Mouse (Mus musculus) cerebellum, adult 8-10 months (tissue): ENCODE data around the gene Epb41l3.
"Not testable (repeated sequence)": the region's sequence is repeated elsewhere in the genome, so short reads cannot be mapped to it uniquely, and the experiment has no call there.

Experiments
- DNase-seq: peaks from one replicate; pipeline ENCODE4 v3.0.0; 2022

Epb41l3 gene

DNA sequence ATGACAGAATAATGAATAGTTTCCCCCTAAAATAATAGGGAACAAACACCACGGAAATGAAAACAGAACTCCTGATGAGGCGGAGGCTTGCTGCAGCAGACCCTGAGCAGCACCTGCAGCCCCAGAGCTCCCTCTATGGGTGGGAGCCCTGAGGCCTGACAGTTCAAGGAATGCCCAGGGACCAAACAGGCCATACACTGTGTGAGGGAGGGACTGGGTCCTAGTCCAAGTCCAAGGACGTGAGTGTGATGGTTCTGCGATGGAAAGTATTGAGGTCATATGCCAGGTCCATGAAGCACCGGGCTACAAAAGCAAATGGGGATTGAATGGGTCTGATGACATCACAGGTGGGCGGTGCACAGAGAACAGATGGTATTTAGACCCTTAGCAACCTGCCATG lies 33.7 kb downstream of the Epb41l3 start:
- peak; percentile 33 for DNase-seq

DNA sequence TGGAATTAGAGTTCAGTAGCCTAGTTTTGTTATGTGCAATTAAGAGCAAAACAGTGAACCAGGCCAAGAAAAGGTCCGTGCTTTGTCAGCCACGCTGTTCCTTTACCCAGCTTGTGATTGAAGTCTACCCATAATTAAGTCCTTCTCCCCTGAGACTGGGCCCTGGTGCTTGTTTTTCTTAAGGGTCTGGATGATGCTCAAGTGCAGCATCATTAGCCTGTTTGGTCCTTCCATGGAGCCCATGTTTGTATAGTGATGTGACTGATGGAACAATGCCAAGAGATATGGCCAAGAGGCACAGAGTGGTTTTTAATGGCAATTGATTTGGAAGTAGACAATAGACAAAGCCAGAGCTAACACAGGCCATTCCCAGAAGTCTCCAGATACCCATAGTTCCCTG lies 36.7 kb downstream of the Epb41l3 start:
- no peak for DNase-seq

DNA sequence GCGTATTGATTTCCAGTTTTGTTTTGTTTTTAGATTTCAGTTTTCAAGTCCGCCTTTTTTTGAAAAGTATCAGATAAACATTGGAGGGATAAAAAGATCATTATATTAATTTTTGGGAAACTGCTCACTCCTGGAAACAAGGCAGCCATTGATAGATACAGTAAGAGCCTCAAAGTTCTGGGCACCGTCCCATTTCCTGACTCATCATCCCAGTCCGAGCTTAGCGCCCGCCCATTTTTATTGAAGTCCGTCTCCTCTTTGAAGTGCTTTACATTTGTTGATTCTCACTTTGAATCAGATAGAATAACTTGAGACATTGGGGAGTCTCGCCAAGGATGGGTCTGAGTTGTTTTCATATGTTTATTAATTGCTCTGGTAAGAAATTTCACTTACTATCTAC lies 43.7 kb downstream of the Epb41l3 start:
- no peak for DNase-seq

DNA sequence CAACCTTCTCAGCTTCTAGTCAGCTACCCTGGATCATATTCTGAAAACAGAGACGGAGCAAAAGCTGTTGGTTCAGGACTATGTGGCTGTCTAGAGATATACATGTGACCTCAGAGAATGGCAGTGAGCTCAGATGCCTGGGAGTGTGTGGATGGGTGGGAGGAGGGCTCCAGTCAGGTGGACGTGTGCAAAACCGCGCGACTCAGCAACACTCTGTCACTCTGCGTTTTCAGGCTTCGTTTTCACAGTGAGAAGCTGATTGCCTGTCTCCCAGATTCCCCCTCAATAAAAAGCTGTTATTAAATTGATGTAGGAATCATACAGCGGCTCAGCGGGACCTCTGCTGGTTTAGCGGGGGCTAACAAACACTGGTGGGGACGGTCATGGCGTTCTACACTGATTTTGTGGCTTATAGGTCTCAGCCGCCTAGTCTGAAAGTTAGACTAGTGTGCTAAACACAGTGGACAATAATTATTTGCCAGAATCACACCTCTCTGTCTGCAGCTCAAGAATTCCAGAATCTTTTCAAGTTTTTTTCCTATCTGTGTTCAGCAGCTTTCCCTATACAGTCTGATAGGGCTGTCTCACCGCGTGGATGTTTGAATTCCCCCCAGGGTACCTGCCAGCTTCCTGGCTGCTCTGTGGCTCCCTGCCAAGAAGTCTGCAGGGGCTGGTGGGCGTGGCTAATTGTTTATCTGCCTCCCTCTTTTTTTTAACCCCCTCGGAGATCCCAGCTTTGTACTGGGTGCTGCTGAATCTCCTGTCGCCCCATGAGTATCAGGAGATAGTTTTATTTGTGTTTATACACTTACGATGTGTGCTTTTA lies 45.3 kb downstream of the Epb41l3 start:
- DNase-seq: no peak

DNA sequence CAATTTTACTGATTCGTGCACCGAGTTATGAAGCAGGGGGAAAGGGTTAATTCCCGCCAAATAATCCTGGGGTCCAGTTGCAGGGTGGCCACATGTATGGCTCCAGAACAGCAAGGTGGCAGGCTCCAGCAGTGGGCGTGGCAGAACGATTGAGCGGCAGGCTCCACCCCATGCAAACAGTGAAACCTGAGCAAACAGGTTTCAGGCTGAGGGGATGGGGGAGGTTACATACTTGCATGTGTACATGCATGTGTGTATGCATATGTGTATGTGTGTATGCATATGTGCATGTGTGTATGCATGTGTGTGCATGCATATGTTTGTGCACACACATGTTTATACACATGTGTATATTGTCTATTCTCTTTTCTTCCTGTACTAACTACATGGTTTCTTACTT lies 46.9 kb downstream of the Epb41l3 start:
- not testable (repeated sequence) for DNase-seq

DNA sequence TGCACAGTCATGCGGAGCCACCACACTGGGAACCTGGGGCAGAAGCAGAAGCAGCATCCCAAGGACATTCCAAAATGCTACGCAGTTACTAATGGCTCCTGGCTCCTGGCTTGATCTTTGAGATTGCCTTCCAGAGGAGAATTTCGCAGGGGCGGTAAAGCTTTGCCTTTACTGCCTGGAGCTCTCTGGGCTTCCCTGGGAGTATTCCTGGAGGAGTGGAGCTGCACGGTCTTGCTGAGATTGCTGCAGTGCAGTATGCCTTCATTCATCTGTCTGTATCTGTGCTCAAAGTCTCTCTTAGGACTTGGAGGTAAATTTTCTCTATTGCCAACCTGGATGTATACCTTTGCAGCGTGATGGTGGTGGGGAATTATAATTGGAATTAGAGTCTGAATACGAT lies 52.0 kb downstream of the Epb41l3 start:
- no peak for DNase-seq

DNA sequence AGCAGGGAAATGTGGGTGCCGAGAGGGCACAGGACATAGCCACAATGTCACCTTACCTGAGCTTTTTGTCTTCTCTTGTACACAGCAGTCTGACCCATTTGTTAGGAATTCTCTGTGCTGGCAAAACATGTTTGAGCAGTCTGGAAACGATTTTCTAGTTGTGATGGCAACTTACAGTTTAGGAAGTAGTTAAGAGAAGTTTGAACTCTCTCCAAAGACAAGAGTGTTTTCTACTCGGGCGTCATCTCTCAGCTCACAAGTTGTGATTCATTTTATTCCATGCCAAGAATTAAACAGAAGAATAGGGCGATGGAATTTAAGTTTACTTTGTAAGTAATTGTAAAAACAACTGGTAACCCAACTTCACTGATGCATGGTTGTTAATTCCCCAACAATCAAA lies 52.5 kb downstream of the Epb41l3 start:
- DNase-seq: no peak

DNA sequence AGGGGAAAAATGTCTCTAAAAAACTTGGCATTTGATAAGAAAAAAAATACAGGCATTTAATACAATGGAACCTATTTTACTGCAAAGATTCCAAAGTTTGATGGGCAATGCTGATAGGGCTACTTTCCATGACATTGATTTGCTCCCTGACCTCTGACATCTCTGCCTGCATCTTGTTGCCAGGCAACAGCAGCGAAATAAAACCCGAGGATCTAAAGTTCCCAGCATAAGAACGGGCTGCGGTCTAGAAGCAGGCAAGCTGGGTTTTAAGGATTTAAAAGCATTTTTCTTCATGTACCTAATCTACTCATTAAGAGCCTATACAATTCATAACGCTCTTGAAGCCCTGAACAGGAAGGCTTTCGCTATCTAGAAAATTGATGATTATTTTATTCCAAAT lies 54.0 kb downstream of the Epb41l3 start:
- no peak for DNase-seq

DNA sequence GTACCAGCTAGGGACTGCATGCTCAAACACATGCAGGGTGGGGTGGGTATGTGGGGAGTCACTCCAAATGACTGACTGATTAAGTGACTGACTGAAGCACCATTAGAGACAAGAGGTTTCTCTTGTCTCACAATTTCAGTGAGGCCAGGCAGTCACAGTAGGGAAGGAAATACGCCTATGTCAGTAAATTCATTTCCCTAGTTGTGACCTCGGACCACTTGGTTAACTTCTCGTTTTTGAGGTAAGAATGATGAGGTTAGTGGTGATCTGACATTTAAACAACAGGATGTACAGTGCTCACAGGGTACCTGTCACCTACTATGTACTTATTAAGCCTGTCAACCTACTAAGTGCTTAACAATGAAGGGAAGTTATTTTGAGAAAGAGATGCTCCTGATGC lies 67.5 kb downstream of the Epb41l3 start:
- no peak for DNase-seq

DNA sequence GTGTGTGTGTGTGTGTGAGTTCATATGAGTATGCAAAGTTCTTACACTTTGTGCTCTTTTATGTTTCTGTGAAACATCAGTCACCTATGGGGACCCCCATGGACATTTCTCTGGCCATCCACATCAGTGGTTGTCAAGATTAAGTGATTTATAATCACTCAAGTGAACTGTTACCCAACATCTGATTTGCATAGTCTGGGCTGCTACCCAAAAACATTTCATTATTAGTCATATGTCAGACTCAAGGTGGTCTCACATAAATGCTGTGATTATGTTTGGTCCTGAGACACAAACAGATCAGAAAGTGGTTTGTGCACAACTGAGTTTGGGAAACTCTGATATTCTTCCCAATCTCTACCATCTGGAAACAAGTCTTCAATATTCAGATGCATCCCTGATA lies 75.3 kb downstream of the Epb41l3 start:
- DNase-seq: no peak

DNA sequence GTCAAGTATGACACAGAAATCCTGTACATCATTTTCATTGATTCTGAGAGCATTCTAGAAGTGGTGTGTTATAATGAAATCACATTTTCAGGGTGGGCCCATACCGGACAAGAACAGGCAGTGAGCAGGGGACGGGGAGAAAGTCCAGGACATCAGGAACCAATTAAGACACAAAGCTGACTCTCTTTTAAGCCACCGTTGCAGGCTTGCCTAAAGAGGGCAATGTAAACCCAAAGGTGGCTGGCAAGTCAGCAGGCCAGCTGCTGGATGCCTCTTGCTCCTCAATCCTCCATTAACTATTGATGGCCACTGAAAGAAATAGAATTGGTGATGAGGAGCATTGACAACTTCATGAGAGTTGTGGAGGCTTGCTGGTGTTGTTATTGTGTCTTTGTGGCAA lies 75.8 kb downstream of the Epb41l3 start:
- DNase-seq: no peak

DNA sequence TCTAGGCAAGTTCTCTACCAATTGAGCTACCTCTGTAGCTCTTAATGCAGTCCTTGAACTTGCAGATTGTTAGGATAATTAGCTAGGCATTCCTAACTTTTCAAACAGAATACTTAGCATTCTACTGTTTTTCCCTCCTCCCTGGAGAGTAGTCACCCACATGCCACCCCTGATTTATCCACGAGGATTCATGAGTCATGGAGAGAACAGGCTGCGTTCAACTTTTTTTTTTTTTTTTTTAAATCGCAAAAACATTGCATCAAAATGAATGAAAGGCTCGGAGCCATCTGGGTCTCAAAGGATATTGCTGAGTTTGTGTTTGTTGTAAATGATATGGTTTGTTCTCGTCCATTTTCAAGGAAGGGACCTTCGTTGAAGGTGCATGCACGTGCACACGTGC lies 79.6 kb downstream of the Epb41l3 start:
- DNase-seq: no peak

DNA sequence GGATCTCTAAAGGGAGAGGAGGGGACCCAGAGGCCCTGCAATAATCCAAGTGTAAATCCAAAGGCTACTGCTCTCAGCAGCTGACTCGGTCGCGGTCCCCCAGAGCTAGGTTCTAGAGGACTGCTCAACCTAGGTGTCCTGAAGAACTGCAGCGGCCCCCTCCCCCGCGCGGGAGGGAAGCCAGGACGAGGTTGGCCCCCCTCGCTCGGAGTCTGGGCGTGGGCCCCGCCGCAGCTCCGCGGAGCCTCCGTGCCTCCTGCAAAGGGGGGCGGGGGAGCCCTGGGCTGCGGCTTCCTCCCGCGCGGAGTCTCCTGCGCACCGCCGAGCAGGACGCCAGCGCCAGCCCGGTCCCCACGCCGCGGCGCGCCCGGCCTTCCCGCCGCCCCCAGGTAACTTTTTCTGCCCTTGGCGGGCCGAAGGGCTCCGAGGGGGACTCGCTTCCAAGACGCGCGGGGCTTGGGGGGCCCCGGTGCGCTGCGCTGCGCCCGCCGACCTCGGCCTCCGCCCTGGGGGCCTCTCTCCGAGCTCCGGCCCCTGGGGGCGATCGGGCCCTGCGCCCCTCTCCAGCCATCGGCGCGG lies 81.1 kb downstream of the Epb41l3 start:
- peak; percentile 58 for DNase-seq

DNA sequence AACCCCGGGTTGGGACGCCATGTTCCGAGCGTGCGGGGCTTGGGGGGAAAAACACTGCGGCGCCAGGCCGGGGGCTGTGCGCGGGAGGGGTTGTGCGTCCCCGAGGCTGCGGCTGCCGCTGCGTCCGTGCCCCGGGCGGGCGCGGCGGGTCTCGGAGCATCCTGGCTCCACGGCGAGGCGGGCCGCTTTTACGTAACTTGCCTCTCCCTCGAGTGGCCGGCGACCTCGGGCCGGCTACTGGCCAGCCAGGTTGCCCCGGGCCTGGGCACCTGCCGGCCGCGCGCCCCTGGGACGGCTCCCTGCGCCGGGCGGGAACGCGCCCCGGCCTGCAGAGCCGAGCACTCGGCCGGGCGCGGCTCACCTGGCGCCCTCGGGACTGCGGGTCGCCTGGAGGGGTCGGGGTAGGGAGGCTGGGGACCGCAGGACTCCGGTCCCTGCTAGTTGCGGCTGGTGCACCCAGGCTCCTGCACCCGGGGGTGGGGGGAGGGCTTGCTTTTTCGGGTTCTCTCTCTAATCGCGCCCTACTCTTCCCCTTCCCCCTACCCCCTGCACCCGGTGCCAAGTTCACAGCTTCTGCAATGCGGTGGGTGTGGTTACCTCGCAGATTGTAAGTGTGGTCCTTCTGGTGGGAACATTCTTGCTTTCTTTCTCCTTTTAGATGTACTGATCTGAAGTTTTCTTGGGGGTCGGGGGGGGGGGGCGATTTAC lies 81.8 kb downstream of the Epb41l3 start:
- DNase-seq: peak; percentile 52

DNA sequence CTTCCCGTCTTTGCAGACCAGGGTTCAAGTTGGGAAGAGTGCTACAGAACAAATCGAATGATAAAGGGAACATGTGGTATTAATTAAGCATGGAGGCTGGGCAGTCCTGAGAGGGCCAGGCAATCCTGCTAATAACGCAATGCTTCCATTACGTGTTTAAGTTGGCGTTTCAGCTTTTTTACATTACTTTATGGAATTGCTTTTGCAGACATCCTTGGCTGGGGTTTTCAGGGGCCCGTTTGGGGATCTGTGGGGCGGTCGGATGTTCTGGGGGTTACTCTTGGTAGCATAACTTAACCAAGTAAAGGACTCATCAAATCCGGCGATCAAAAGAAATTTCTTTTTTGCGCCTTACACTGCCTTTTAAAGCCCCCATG lies 82.3 kb downstream of the Epb41l3 start:
- DNase-seq: no peak

DNA sequence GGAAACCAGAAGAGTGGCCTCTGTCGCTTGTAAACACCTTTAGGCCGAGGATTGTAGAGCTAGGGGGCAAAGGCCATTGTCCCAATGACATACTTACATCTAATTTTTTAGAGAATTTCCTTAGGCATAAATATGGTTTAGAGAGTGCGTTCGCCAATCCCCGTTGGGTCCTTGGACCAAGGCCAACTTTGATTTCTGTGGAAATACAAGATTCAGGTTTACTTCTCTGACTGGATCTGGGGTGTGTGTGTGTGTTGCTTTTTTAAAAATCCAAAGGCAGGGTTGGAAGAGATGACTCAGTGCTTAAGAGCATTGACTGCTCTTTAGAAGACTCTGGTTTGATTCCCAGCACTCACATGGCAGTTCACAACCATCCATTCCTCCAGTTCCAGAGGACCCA lies 83.2 kb downstream of the Epb41l3 start:
- no peak for DNase-seq

DNA sequence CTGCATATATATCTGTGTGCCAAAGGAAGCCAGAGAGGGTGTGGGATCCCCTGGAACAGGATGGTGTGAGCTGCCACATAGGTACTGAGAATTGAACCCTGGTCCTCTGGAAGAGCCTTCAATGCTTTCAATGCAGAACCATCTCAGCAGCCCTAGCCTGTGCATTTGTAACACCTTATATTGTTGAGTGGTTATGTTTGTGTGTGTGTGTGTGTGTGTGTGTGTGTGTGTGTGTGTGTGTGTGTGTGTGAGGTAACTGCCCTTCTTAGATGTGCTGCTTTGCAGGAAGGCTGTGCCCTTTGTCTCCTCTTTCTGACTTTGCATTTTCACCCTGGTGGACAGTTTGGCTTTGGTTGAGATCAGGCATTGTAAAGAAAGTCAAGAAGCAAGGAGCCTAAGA lies 87.2 kb downstream of the Epb41l3 start:
- DNase-seq: no peak

DNA sequence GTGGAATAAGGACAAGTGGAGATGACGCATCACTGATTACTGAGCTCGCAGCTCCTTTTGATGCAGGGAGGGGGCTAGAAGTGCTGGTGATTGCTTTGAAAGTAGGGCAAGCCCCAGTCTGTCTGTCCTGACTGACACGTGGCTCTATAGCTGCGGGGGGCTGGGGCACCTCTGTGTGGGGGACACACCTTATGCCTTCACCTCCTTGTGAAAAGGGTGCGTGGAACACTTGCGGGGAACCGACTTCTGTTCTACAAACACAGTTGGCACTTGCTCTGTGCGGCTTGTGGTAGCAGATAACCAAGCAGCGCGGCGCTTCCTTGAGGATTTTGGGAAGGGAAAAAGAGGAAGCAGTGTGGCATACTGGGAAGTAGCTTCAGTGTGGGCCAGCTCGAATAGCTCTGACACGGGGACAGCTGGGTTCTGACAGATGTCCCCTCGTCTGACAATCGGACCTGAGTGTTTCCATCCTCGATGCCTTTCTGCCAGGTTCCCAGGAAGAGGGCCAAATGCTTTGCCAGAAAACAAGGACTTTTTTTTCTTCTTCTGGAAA lies 101.5 kb downstream of the Epb41l3 start:
- peak; percentile 58 for DNase-seq

DNA sequence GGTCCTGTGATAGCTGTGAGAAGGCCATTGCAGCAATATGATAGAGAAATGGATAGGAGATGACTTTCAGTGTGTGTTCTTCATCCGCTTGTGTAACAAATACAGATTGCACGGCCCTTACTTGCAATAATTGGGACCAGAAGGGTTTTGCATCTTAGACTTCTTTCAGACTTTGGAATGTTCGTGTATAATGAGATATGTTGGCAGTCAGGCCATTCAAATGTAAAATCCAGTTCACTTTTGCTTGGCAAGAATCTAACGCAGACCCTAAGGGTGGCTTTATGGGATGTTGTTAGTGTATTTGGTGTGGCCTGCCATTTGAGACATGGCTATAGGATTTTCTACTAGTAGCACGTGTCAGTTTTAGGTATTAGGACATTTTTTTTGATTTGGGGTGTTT lies 102.5 kb downstream of the Epb41l3 start:
- DNase-seq: no peak

DNA sequence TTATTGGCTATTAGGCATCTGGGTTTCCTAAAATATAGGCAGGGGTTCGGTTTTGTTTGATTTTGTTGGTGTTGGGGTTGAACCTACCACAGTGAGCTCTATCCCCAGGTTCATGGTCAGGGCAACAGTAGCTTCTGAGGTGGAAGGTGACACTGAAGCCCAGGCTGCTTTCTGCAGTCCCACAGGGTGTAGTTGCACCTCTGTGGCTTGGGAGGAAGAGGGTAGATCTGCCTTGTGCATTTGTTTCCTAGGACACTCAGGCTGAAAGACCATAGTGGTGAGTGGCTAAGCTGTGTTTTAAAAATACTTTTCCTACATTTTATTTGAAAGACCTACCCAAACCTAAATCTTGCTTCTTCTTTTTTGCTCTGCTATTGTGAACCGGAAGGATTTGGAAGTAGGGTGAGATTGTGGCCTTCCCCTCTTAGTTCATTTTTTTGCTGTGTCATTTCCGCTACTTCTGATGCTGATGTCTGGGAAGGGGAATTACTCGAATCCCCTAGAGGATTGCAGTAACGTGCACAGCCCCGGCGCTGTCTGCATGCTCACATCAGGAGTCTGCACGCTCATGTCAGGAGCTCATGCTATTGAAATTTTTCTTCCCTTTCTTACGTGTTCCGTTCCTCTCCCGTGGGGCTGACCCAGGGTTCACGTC lies 105.5 kb downstream of the Epb41l3 start:
- DNase-seq: no peak

DNA sequence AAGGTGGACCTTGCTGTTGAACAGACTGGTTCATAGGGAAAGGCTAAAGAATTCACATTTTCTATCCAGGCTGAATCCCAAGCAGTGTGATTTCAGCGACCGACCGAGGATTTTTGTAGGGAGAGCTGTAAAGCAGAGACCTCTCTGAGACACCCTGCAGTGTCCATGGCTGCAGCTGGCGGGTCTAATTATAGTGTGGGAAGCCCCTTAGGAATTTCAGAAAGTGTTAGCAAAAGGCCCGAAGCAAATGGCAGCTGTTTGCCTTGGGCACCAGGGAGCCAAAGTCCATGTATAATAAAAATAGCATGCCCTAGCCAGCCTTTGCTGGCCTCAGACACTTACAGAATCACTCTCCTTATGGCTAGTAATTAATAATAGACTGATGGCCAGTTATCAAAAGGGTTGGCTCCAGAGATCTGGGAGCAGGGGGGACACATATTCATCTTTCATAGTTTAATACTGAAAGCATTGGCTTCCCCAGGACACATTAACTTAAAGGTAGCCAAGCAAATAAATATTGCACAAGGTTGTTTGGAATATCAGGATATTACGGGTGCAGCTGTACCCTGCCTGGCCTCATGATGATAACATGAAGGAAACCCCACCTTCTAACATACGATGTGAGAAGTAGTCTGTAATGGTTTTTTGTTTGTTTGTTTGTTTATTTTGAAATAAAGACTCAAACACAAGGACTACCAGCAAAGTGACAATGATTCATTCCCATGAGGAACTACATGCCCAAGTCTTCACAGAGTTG lies 106.3 kb downstream of the Epb41l3 start:
- DNase-seq: no peak

DNA sequence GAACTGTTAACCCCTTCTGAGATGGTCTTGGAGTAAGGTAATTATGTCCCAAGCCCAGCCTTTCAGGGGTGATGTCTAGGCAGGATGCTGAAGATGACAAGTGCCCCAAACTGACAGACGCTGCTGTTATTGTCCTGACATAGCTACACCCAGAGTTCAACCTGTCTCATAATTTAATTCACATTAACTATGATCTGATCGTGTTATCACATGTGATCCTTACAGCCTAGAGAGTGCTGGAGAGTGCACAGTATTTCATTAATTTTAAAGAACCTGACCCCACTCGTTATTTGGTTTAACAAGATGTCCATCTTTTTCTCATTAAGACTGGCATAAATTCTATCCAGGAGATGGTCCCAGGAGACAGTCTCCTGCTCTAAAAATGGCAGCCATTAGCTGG lies 112.3 kb downstream of the Epb41l3 start:
- DNase-seq: no peak
